Mouse (Mus musculus) spleen, postnatal 36 days (tissue): Measurements from ENCODE around the gene Pigr.

Experiments
- DNase-seq, 2 experiments: peaks; one replicate each; pipeline ENCODE4 v3.0.0; 2022; ENCODE audit warnings: low spot score in 2 of 2, mixed read lengths in 1 of 2

Pigr gene

DNA sequence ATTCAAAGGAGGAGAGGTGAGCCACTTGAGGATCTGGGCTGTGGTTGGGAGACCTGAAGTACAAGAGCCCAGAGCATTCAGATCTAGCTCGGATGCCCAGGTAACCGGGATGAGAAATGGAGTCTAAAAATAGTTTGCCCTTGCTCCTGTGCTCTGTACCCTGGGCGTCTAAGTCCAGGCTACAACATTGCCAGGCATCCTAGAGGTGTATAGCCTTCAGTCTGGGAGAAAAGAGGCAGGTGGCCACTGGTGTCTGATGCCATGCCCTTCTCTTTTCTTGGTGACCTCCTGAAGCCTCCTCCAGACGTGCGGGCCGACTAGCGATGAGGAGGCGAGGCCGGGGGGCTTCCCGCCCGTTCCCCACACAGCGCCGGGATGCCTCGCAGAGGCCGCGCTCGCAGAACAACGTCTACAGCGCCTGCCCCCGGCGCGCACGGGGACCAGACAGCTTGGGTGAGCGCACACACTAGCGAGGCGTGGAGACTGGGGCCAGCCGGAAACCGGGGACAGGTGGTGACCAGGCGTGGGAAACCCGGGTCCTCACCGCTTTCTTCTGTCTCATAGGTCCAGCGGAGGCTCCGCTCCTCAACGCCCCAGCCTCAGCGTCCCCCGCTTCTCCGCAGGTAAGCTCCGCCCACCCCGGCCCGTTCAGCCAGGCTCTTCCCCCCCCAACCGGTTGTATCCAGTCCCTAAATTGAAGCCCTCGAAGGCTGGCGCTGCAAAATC lies 51.6 kb downstream of the Pigr start:
- DNase-seq: peak; percentile 16 to 22

DNA sequence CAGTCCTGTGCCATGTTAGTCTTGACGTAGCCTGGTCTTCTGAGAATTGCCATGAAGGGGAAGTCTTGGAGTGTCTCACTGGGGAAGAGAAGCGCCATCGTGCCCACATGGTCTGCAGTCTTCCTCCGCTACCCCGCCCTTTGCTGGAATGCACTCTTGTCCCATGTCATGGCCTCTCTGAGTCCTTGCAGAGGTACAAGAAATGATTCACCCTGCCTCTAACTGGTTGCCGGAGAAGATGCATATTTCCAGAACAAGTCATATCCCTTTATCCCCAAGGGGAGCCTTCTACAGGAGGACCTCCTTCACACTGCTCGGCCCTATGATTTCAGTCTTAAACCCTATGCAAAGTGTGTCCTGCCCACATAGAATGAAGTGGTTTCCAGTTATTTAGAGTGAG lies 53.4 kb downstream of the Pigr start:
- DNase-seq: no peak

DNA sequence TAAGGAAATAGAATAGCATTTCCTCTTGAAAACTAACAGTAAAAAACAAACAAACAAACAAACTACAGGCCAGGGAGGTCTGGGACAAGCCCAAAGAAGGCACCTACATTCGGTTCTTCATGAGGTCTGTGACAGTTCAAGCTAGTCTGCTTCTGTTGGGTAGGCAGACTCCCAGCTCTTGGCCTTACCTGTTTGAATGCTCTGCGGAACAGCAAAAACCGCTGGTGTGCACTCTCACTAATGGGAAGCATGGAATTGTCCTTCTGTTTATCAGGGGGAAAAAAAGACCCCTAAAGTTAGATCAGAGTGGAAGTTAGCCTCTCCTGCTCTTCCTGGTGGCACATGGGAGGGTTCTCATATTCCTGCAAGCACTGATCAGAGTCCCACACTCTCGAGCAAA lies 56.7 kb downstream of the Pigr start:
- no peak for DNase-seq

DNA sequence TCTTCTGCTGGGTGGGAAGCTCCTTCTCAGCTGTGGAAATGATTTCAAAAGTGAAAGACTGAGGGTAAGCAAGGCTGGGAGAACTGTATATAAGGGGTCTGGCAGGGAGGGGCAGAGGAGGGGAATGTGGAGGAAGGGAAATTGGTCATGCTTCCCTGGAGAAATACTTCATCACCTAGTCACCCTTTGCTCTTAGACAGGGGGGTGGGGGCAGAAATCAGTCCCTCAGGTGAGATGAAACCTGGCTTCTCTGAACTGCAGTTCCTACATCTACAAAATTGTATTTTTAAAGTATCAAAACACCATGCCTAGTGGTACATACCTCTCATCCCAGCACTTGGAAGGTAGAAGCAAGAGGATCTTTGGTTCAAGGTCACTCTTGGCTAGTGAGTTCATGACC lies 60.9 kb downstream of the Pigr start, which contains the start of gene Il24:
Gene Il24, minus strand, starts transcription at position 101 of the 400 bp plus-strand sequence.
- DNase-seq: no peak

DNA sequence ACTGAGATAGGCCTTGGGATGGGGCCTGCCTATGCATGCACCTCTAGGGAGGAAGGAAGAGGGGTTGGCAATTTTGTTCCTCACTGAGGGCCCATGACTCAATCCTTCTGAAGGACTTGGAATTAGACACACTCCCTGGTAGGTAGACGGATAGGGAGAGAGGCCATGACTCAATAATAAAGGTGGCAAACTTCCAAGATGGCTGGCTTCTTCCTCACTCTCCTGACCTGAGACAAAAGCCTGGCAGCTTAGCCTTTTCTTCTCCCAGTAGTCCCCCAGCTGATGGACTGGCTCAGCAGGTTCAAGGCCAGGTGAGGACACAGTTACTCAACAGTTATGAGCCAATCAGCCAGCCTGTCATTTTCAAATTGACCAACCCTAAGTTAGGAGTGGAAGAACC lies 66.0 kb downstream of the Pigr start:
- DNase-seq: no peak

DNA sequence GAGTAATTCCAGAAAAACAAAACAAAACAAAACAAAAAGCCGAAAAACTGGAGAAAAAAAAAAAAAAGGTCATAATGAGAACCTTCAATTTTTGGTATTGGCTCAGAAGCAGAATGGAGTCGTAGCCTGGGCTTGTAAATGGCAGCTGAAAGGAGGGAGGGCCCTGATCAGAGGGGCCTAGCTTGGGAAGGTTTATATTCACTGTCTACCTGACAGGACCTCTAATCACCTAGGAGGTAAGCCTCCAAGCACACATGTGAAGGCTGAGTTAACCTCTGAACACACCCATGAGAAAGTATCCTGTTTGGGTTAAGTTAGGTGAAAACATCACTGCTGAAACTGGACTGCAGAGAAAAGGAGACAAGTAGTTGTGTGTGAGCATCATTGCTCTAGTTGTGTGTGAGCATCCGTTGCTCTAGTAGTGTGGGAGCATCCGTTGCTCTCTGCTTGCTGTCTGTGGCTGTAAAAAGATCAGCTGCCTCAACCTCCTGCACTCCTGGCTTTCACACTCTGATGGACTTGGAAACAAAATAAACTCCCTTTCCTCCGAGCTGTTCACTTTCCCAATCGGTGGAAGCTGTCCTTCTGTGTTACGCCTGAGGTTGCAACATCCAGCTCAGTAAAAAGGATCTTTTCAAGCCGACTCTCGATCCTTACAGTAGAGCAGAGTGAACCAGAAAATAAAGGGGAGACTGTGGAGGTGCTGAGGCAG lies 67.0 kb downstream of the Pigr start:
- DNase-seq: no peak

DNA sequence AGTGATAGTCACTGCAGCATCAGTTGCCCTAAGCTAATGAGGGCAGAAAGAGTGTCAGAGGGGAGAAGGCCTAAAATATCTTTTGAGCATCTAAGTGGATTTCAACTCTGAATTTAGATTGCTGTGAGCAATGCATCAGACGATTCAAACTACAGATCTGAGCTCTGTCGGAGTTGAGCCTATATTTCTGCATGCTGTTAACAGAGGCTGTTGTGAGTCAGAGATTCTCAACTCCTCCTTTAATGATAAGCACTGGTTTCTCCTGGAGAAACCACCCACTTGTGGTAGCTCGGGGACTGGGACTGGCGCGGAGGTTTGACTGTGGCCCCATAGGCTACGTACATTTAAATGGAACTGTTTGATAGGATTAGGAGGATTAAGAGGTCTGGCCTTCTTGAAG lies 68.0 kb downstream of the Pigr start:
- no peak for DNase-seq
